Mouse (Mus musculus): ENCODE measurements around the gene Upk2.

Gene Upk2

GRCm38 (mm10) chr9:44406906-44407751 is 47.6 kb downstream of the Upk2 start, which contains the start of the genes Rps25 and Trappc4:
Rps25 (plus strand) TSS chr9:44407139.
Trappc4 (minus strand) TSS chr9:44407600.
- peak; percentile 87 for DNase-seq

- DNase-seq = no peak
These were observed 49.8 kb downstream of the Upk2 start for GRCm38 (mm10) chr9:44405011-44405410.
